Mouse (Mus musculus): Measurements from ENCODE around the gene Arid1b. TPM values are rescaled to one million over a fixed set of nuclear protein-coding genes. Genes with fewer than 3 reads are reported as not detected.

The Arid1b gene
- polyA plus RNA-seq, 1 experiment: 41.6 TPM

DNA sequence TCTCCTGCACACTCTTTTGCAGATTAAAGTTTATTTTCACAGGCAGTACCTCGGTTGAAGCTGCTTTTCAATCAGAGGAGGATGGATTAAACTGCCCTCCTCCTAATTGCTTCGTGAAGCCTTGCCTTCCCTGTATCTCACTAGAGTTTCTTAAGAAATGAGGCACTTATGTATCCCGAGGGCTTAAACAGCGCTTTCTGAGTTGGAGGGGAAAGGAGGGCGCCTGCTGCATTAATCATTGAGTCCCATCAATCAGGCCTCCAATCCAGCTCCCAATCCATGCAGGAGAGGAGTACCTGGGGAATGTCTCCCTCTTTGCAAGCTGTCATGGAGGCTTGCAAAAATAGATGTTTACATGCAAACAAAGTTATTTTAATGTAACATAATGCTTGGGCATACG lies 21.9 kb upstream of the Arid1b start:
- TF ChIP-seq CTCF (IDR thresholded peaks at IDR 0.05; ENCODE audit: borderline replicate concordance, extremely low read depth, insufficient read depth, insufficient read length) (no peak), POLR2A (IDR thresholded peaks at IDR 0.05; ENCODE audit: borderline replicate concordance, extremely low read depth, insufficient read depth, insufficient read length, poor library complexity, severe bottlenecking) (no peak)
- peak; percentile 54 for DNase-seq (ENCODE audit: low read depth)

DNA sequence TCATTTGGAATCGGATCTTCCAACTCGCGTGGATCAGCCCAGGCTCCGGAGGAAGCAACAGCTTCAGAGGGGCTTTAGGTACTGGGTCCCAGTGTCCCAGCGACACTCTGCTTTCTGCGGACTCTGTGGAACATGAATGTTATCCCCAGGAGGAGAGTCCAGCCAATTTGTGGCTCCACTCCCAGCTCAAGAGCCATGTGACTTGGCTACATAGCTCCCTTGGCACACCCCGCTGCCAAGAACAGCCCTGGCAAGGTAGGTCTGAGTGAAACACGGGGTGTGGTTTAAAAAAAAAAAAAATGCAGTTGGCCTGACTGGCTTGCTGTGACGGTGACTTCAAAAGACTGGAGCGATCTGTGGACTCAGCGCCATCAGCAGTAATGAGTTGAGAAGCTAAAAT lies 19.4 kb upstream of the Arid1b start:
- peak; percentile 90 for DNase-seq (ENCODE audit: low read depth)

DNA sequence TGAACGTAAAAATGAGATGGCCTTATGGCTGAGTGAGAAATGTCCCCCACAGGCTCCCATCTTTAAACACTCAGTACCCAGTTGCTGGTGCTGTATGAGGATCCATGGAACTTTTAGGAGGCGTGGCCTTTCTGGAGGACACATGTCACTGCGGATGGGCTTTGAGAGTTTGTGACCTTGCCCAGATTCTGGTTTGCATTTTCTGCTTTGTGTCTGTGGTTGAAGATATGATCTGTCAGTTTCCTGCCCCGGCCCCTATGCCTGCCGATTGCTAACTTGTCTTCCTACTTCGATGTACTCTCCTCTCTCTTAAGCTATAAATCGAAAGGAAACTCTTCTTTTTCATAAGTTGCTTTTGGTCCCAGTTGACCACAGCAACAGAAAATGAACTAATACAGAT lies 14.0 kb upstream of the Arid1b start:
- TF ChIP-seq CTCF (IDR thresholded peaks at IDR 0.05; ENCODE audit: borderline replicate concordance, extremely low read depth, insufficient read depth, insufficient read length): no peak
- no peak for TF ChIP-seq POLR2A (IDR thresholded peaks at IDR 0.05; ENCODE audit: borderline replicate concordance, extremely low read depth, insufficient read depth, insufficient read length, poor library complexity, severe bottlenecking)
- no peak for DNase-seq (ENCODE audit: low read depth)

More for the DNA sequence above, 19.4 kb upstream of the Arid1b start:
- no peak for TF ChIP-seq CTCF (IDR thresholded peaks at IDR 0.05; ENCODE audit: borderline replicate concordance, extremely low read depth, insufficient read depth, insufficient read length)

DNA sequence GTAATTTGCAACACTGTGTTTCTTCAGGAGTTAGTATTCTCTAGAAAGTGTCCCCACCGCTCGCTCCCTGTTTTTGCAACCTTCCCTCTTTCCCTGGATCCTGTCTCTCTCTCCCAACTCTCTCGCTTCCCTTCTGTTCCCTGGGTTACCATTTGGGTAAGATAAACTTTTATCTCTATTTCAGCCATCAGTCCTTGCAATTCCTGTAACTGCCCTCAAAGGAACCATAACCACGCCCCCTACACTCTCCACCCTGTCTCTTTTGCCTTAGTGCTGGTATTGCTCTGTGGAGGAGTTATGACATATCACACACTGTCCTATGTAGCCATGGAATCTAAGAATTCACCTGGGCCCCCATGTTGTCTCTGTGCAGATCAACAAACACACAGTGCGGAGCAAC lies 11.3 kb upstream of the Arid1b start:
- TF ChIP-seq POLR2A (IDR thresholded peaks at IDR 0.05; ENCODE audit: borderline replicate concordance, extremely low read depth, insufficient read depth, insufficient read length, poor library complexity, severe bottlenecking) (no peak), CTCF (IDR thresholded peaks at IDR 0.05; ENCODE audit: borderline replicate concordance, extremely low read depth, insufficient read depth, insufficient read length) (no peak)

DNA sequence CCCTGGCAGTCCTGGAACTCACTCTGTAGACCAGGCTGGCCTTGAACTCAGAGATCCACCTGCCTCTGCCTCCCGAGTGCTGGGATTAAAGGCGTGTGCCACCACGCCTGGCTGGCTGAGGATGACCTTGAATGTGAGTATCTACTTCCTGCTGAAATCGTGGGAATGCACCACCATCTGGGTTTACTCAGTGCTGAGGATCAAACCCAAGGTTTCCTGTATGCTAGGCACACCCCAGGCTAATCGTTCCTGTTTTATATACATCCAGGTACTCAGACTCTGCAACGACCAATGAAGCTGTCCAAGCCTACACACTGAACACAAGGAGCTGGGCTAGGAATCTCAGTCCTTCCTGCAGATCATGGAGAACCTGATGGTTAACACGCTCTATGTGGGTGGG lies 9.4 kb upstream of the Arid1b start:
- DNase-seq (ENCODE audit: low read depth): no peak
- TF ChIP-seq POLR2A (IDR thresholded peaks at IDR 0.05; ENCODE audit: borderline replicate concordance, extremely low read depth, insufficient read depth, insufficient read length, poor library complexity, severe bottlenecking): no peak
- no peak for TF ChIP-seq CTCF (IDR thresholded peaks at IDR 0.05; ENCODE audit: borderline replicate concordance, extremely low read depth, insufficient read depth, insufficient read length)

More for the DNA sequence above, 11.3 kb upstream of the Arid1b start:
- no peak for DNase-seq (ENCODE audit: low read depth)

DNA sequence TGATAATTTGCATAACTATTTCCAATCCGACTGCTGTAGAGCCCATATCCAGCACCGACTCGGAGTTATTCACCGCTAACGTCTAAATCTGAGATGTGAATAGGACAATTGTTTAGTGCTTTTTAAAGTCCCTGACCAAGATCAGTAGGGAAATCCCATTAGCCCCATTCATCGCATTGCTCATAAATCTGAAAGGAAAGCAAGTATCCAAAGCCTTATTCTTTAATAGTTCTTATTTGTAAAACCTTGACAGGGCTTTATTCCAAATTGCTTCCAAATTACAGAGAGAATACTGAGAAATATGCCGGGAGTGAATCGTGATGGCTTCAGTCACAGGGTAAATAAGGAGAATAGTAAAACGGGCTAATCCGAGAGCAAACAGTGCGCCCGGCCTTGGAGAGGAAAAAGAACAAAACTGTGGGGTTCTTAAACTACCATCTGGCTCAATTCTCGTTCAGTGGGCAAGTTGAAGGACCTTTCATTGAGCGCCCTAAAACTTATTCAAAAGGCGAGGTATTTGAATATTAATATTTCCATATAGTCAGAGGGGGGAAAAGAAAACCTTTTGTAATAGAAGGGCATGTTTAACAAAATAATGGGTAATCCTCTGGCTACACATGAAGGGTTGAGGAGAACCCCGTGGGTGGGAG lies 3.1 kb upstream of the Arid1b start:
- DNase-seq (ENCODE audit: low read depth): peak; percentile 88
- TF ChIP-seq POLR2A (IDR thresholded peaks at IDR 0.05; ENCODE audit: borderline replicate concordance, extremely low read depth, insufficient read depth, insufficient read length, poor library complexity, severe bottlenecking) (no peak), CTCF (IDR thresholded peaks at IDR 0.05; ENCODE audit: borderline replicate concordance, extremely low read depth, insufficient read depth, insufficient read length) (no peak)

DNA sequence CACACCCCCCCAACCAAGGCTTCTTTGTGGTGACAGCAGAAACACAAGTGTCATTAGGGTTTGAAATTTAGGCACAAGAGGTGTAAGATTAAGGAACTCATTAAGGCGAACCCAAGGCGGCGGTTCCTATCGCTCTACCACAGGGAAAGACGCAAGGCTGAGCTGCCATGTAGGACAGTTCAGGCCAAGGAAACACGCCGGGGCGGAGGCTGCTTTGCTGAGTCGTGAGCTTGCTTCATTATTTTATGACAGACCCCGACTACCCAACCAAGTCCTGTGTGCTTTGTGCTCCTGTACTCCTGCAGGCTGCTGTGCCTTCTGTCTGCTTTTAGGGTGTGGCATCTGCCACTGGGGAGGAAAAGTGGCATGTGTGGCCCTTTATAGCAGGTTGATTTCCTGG lies 2.5 kb upstream of the Arid1b start:
- TF ChIP-seq POLR2A (IDR thresholded peaks at IDR 0.05; ENCODE audit: borderline replicate concordance, extremely low read depth, insufficient read depth, insufficient read length, poor library complexity, severe bottlenecking) (no peak), CTCF (IDR thresholded peaks at IDR 0.05; ENCODE audit: borderline replicate concordance, extremely low read depth, insufficient read depth, insufficient read length) (no peak)
- DNase-seq (ENCODE audit: low read depth): peak; percentile 74

DNA sequence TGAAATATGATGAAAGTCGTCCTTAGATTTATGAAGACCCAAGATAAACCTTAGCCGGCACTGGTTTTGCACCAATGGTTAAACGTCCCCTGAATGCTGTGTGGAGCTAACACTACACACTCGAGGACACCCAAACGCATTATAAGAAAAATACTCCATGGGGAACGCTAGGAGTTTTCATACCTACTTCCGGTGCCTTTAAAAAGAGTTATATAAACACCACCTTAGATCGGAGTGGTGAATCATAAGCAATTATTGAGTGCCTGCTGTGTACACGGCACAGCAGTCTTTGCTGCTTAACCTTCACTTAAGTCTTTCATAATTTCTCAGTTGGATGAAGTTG lies 664 bp upstream of the Arid1b start:
- no peak for TF ChIP-seq POLR2A (IDR thresholded peaks at IDR 0.05; ENCODE audit: borderline replicate concordance, extremely low read depth, insufficient read depth, insufficient read length, poor library complexity, severe bottlenecking)
- no peak for DNase-seq (ENCODE audit: low read depth)

DNA sequence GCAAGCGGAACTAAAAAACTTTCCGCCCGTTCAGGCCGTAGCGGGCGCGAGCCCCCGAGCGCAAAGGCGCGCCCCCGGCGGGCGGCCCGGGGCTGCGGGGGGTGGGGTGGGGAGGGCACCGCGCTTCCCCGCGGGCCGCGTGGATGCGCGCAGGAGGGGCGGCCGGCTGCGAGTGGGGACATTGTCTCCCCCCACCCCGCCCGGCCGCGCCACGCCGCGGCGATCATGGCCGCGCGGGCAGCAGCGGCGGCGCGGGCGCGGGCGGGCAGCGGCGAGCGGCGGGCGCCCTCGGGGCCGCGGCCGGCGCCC lies 326 bp downstream of the Arid1b start:
- TF ChIP-seq CTCF (IDR thresholded peaks at IDR 0.05; ENCODE audit: borderline replicate concordance, extremely low read depth, insufficient read depth, insufficient read length) (no peak), POLR2A (IDR thresholded peaks at IDR 0.05; ENCODE audit: borderline replicate concordance, extremely low read depth, insufficient read depth, insufficient read length, poor library complexity, severe bottlenecking) (no peak)
- DNase-seq (ENCODE audit: low read depth): no peak

DNA sequence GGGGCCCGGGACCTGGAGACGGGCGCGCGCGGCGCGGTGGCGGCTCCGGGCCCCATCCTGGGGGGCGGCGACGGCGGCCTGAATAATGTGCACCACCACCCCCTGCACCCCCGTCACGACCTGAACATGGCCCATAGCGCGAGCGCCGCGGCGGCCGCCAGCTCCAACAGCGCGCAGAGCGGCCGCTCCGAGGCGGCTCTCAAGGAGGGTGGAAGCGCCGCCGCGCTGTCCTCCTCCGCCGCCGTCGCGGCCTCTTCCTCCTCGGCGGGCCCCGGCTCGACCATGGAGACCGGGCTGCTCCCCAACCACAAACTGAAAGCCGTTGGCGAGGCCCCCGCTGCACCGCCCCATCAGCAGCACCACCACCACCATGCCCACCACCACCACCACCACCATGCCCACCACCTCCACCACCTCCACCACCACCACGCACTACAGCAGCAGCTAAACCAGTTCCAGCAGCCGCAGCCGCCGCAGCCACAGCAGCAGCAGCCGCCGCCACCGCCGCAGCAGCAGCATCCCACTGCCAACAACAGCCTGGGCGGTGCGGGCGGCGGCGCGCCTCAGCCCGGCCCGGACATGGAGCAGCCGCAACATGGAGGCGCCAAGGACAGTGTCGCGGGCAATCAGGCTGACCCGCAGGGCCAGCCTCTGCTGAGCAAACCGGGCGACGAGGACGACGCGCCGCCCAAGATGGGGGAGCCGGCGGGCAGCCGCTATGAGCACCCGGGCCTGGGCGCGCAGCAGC lies 855 bp downstream of the Arid1b start:
- DNase-seq (ENCODE audit: low read depth): peak; percentile 79
- peak; percentile 43; the same call in 1 of the 2 replicates for TF ChIP-seq POLR2A (IDR thresholded peaks at IDR 0.05; ENCODE audit: borderline replicate concordance, extremely low read depth, insufficient read depth, insufficient read length, poor library complexity, severe bottlenecking)
- TF ChIP-seq CTCF (IDR thresholded peaks at IDR 0.05; ENCODE audit: borderline replicate concordance, extremely low read depth, insufficient read depth, insufficient read length): no peak

DNA sequence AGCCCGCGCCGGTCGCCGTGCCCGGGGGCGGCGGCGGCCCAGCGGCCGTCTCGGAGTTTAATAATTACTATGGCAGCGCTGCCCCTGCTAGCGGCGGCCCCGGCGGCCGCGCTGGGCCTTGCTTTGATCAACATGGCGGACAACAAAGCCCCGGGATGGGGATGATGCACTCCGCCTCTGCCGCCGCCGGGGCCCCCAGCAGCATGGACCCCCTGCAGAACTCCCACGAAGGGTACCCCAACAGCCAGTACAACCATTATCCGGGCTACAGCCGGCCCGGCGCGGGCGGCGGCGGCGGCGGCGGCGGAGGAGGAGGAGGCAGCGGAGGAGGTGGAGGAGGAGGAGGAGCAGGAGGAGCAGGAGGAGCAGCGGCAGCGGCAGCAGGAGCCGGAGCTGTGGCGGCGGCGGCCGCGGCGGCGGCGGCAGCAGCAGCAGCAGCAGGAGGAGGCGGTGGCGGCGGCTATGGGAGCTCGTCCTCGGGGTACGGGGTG lies 1.5 kb downstream of the Arid1b start:
- DNase-seq (ENCODE audit: low read depth): peak; percentile 86
- no peak for TF ChIP-seq CTCF (IDR thresholded peaks at IDR 0.05; ENCODE audit: borderline replicate concordance, extremely low read depth, insufficient read depth, insufficient read length)
- peak; percentile 81 for TF ChIP-seq POLR2A (IDR thresholded peaks at IDR 0.05; ENCODE audit: borderline replicate concordance, extremely low read depth, insufficient read depth, insufficient read length, poor library complexity, severe bottlenecking)

DNA sequence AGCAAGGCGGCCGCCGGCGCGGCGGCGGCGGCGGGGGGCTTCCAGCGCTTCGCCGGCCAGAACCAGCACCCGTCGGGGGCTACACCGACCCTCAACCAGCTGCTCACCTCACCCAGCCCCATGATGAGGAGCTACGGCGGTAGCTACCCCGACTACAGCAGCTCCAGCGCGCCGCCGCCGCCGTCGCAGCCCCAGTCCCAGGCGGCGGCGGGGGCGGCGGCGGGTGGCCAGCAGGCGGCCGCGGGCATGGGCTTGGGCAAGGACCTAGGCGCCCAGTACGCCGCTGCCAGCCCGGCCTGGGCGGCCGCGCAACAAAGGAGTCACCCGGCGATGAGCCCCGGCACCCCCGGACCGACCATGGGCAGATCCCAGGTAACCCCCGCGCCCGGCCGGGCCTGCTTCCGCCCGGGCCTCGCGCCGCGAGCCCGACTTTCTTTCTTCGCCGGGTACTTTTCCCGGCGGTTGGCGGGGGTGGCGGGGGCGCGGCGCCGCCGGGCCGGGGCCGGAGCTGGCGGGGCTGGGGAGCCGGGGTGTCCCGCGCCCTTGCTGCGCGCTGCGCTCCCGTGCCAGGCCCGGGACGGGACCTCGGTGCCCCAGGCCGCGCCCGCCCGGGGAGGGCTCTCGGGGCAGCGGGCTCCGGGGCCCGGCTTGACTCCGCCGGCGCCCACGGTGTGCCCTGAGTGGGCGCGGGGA lies 2.1 kb downstream of the Arid1b start:
- no peak for TF ChIP-seq CTCF (IDR thresholded peaks at IDR 0.05; ENCODE audit: borderline replicate concordance, extremely low read depth, insufficient read depth, insufficient read length)
- no peak for DNase-seq (ENCODE audit: low read depth)
